Mouse (Mus musculus): ENCODE results near the gene Arvcf. TPM values are rescaled to one million over a fixed set of nuclear protein-coding genes. Genes with fewer than 3 reads are reported as not detected.
A peak's percentile ranks its signal among the peaks of the same experiment; 100 is the strongest.

Arvcf gene
- polyA plus RNA-seq, 1 experiment from 2014 or later: 18.4 TPM

DNA sequence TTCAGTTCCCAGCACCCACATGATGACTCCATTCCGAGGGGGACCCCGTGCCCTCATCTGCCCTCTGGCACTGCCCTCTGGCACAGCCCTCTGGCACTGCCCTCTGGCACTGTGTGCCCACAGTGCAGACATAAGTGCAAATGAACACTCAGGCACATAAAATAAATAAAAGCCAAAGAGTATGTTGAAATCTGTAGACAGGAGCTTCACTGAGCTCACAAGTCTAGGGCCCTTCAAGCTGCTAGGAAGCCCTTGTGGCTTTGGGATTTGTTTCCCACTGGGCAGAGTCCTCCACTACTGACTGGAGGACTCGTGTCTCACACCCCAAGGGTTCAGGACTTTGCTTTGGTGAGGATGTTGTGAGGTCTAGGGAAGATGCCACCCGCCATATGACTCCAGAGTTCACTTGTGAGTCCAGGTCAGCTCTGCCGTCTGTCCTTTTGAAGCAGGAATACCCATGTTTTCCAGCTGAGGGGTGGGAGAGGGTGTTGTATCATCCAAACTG, 80.1 kb downstream of the Arvcf start:
- H3K27ac ChIP-seq (ENCODE audit: low read length): no peak overlapping the region
- no peak overlapping the region for H3K4me3 ChIP-seq (ENCODE audit: low read length)
- H3K9ac ChIP-seq (ENCODE audit: low read depth, low read length): no peak overlapping the region
- no peak overlapping the region for H3K4me2 ChIP-seq (ENCODE audit: low read depth, low read length)
- WGBS: 88% methylated on average over 5 of the region's 5 CpGs
- H3K4me1 ChIP-seq (ENCODE audit: control insufficient read depth, insufficient read depth, low read length): peaks cover 30% of the 10 kb centered on the region; the same call in 1 of the 2 replicates
- no peaks in the 10 kb centered on the region for H3K27me3 ChIP-seq (replicated peaks; ENCODE audit: control insufficient read depth, insufficient read depth, low read length)
- H3K9me3 ChIP-seq (ENCODE audit: control insufficient read depth, low read length): no peaks in the 10 kb centered on the region
- ATAC-seq: no peak
- no peaks in the 10 kb centered on the region for H3K36me3 ChIP-seq (ENCODE audit: control insufficient read depth, insufficient read depth, low read length)

DNA sequence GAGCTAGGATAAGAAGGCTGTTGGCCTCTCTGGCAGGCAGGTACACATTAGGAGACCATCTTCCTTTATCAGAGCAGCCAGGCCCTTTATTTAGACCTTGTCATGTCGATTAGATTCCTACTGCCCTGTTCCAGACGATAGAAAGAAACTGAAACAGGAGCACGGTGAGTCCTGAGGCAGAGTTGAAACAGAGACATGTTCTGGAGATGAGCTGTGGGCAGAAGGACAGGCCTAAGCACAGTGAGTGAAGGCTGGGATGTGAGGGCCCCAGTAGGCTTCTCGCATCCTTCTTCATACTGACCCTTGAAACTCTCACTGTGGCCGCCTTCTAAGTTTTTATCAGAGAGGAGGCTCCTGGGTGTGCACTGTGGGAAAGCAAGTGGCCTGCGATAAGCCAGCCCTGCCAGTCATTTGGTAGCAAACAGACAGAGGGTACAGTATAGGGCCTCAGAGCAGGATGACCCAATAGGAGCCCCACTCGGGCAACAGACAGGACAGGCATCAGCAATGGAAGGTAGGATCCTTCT, 80.6 kb downstream of the Arvcf start:
- 81% methylated on average over 7 of the region's 7 CpGs for WGBS
- H3K4me1 ChIP-seq (ENCODE audit: control insufficient read depth, insufficient read depth, low read length): peaks cover 26% of the 10 kb centered on the region; the same call in 1 of the 2 replicates
- no peaks in the 10 kb centered on the region for H3K27me3 ChIP-seq (replicated peaks; ENCODE audit: control insufficient read depth, insufficient read depth, low read length)
- no peak overlapping the region for H3K9ac ChIP-seq (ENCODE audit: low read depth, low read length)
- H3K36me3 ChIP-seq (ENCODE audit: control insufficient read depth, insufficient read depth, low read length): no peaks in the 10 kb centered on the region
- peak; percentile 61 for ATAC-seq
- H3K27ac ChIP-seq (ENCODE audit: low read length): no peak overlapping the region
- H3K9me3 ChIP-seq (ENCODE audit: control insufficient read depth, low read length): no peaks in the 10 kb centered on the region
- H3K4me2 ChIP-seq (ENCODE audit: low read depth, low read length): no peak overlapping the region
- no peak overlapping the region for H3K4me3 ChIP-seq (ENCODE audit: low read length)

DNA sequence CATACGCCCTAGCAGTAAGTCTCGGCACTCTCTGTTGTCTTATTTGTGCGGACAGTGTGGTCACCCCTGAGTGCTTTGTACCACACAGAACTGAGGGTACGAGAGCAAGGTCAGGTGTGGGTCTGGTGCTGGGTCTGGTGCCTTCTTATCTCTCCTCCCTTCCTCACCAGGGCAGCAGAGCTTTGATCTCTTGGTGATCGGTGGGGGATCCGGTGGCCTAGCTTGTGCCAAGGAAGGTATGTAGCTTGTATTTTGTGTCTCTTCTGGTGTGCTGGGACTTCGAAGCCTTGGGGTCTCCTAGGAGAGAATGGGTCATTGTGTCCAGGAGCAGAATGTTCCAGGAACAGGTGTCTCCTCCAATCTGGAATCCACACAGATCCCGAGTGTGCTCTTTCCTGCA, 81.7 kb downstream of the Arvcf start:
- no peaks in the 10 kb centered on the region for H3K27me3 ChIP-seq (replicated peaks; ENCODE audit: control insufficient read depth, insufficient read depth, low read length)
- no peak overlapping the region for H3K9ac ChIP-seq (ENCODE audit: low read depth, low read length)
- no peaks in the 10 kb centered on the region for H3K9me3 ChIP-seq (ENCODE audit: control insufficient read depth, low read length)
- no peak overlapping the region for H3K4me2 ChIP-seq (ENCODE audit: low read depth, low read length)
- no peak for ATAC-seq
- H3K36me3 ChIP-seq (ENCODE audit: control insufficient read depth, insufficient read depth, low read length): no peaks in the 10 kb centered on the region
- 90% methylated on average over 8 of the region's 8 CpGs for WGBS
- H3K4me3 ChIP-seq (ENCODE audit: low read length): no peak overlapping the region
- peaks cover 16% of the 10 kb centered on the region; the same call in 1 of the 2 replicates for H3K4me1 ChIP-seq (ENCODE audit: control insufficient read depth, insufficient read depth, low read length)
- H3K27ac ChIP-seq (ENCODE audit: low read length): no peak overlapping the region

DNA sequence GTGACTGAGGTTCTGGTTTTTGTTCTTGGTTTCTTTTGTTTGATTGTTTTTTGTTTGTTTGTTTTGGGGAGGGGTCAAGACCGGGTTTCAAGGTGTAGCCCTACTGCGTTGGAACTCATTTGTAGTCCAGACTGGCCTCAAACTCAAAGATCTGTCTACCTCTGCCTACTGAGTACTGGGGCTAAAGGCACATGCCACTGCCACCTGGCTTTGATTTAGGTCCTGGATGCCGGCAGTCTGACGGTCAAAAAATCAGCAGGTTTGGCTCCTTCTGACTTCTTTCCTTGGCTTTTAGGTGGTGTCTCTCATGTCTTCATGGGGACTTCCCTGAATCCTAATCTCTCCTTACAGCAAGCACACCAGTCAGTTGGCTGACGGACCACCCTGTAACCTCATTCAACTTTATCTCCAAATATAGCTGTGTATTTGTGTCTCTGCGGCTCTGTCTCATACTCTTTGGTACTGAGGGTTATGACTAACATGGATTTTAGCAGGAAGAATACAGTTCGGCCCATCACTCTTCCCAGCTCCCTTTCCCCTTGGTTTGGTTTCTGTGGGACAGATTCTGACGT, 82.7 kb downstream of the Arvcf start:
- Histone ChIP-seq H3K9ac (ENCODE audit: low read depth, low read length) (no peak overlapping the region), H3K4me1 (ENCODE audit: control insufficient read depth, insufficient read depth, low read length) (peaks cover 10% of the 10 kb centered on the region; the same call in 1 of the 2 replicates)

DNA sequence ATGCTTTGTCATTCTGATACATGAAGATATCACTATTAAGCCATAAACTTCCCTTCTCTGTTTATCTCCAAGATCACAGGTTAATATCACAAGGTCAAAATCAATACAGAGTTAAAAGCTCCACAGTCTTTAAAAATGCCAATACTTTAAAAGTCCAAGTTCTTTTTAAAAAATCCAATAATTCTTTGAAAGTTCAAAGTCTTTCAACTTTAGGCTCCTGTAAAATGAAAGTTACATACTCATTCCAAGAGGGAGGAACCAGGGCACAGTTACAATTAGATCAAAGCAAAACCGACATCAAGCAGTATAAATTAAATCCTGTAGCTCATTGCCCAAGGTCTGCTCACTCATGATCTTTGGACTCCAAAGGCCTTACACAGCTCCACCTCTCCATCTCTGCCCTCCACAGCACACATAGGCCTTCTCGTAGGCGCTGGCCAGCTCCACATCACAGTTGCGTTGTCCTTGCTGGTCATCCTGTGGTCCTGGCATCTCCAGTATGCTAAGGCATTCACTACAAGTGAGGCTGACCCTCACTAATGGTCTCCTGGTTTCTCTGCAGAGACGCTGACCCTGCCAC, 85.4 kb downstream of the Arvcf start:
- Histone ChIP-seq H3K9me3 (ENCODE audit: control insufficient read depth, low read length) (no peaks in the 10 kb centered on the region), H3K27me3 (replicated peaks; ENCODE audit: control insufficient read depth, insufficient read depth, low read length) (no peaks in the 10 kb centered on the region), H3K4me3 (ENCODE audit: low read length) (no peak overlapping the region), H3K27ac (ENCODE audit: low read length) (no peak overlapping the region), H3K4me2 (ENCODE audit: low read depth, low read length) (no peak overlapping the region), H3K4me1 (ENCODE audit: control insufficient read depth, insufficient read depth, low read length) (peaks cover 3% of the 10 kb centered on the region; the same call in 1 of the 2 replicates), H3K36me3 (ENCODE audit: control insufficient read depth, insufficient read depth, low read length) (peaks cover 4% of the 10 kb centered on the region; the same call in 1 of the 2 replicates), H3K9ac (ENCODE audit: low read depth, low read length) (no peak overlapping the region)
- peak; percentile 49 for ATAC-seq
- WGBS: 76% methylated on average over 5 of the region's 5 CpGs

More for the DNA sequence above, 82.7 kb downstream of the Arvcf start:
- Histone ChIP-seq H3K27me3 (replicated peaks; ENCODE audit: control insufficient read depth, insufficient read depth, low read length) (no peaks in the 10 kb centered on the region), H3K4me2 (ENCODE audit: low read depth, low read length) (no peak overlapping the region), H3K36me3 (ENCODE audit: control insufficient read depth, insufficient read depth, low read length) (no peaks in the 10 kb centered on the region), H3K4me3 (ENCODE audit: low read length) (no peak overlapping the region), H3K27ac (ENCODE audit: low read length) (no peak overlapping the region), H3K9me3 (ENCODE audit: control insufficient read depth, low read length) (no peaks in the 10 kb centered on the region)
- ATAC-seq: no peak
- WGBS: 73% methylated on average over 8 of the region's 8 CpGs

DNA sequence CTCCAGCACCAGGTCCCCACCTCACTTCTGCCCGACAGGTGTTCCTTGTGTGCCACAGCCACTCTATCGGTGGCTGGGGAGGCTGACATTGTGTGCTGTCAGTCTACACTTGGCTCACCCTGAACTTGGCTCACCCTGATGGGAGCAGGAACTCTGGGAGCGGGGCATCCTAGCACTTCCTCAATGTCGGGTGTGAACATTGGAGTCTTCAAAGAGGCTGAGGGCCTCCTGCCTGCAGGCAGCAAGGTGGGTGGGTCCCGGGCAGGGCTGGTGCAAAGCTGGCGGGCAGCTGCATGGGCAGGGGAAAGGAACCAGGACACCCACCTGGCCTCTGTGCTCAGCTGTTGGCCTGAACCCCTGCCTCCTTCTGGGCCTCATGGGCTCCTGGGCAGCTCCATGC, 88.1 kb downstream of the Arvcf start:
- peak; percentile 70 for ATAC-seq
- Histone ChIP-seq H3K9me3 (ENCODE audit: control insufficient read depth, low read length) (no peaks in the 10 kb centered on the region), H3K27ac (ENCODE audit: low read length) (no peak overlapping the region), H3K4me3 (ENCODE audit: low read length) (no peak overlapping the region), H3K4me1 (ENCODE audit: control insufficient read depth, insufficient read depth, low read length) (no peaks in the 10 kb centered on the region), H3K4me2 (ENCODE audit: low read depth, low read length) (no peak overlapping the region), H3K9ac (ENCODE audit: low read depth, low read length) (no peak overlapping the region), H3K27me3 (replicated peaks; ENCODE audit: control insufficient read depth, insufficient read depth, low read length) (no peaks in the 10 kb centered on the region), H3K36me3 (ENCODE audit: control insufficient read depth, insufficient read depth, low read length) (peaks cover 4% of the 10 kb centered on the region; the same call in 1 of the 2 replicates)
- 77% methylated on average over 6 of the region's 6 CpGs for WGBS

DNA sequence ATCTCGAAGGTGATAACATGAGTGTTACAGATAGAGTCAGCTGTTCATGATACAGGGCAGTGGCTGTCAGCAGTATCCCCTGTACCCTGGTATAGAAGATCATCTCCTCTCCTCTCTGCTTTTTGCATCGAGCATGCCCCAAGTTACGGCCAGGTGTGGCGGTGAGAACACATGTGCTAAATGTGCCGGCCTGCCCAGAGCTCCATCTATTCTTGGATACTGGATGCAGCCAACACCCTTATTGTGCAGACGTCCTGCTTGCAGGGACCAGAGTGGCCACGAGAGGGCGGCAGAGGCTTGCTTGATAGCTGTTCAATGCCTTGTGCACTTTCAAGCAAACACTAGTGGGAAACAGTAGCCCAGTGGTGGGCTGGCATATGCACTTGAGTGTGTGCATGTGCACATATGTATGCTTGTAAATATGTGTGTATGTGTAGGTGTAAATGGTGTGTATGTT, 95.4 kb downstream of the Arvcf start:
- peak; percentile 79 for ATAC-seq
- Histone ChIP-seq H3K4me3 (ENCODE audit: low read length) (no peak overlapping the region), H3K4me2 (ENCODE audit: low read depth, low read length) (no peak overlapping the region), H3K27me3 (replicated peaks; ENCODE audit: control insufficient read depth, insufficient read depth, low read length) (no peaks in the 10 kb centered on the region), H3K4me1 (ENCODE audit: control insufficient read depth, insufficient read depth, low read length) (peaks cover 4% of the 10 kb centered on the region), H3K27ac (ENCODE audit: low read length) (no peak overlapping the region), H3K9ac (ENCODE audit: low read depth, low read length) (no peak overlapping the region), H3K9me3 (ENCODE audit: control insufficient read depth, low read length) (no peaks in the 10 kb centered on the region), H3K36me3 (ENCODE audit: control insufficient read depth, insufficient read depth, low read length) (no peaks in the 10 kb centered on the region)
- WGBS: 23% methylated on average over 8 of the region's 8 CpGs

DNA sequence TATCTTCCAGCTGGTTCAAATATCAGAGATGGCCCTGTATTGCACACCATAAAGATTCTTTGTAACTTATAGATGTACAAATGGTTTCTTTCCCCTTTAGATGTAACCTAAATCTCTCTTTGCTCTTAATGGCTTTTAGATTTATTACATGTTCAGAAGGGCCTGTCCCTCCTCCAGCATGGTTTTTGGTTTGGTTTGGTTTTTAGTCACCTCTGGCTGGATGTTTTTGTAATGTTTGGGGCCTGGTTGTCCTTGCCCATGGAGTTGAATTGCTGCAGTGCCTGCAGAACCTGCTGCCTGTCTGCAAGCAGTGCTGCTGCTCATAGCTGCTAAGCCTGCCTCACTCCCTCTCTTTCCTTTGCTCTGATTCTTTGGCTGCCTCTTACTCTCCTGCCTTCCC, 99.3 kb downstream of the Arvcf start:
- Histone ChIP-seq H3K9me3 (ENCODE audit: control insufficient read depth, low read length) (no peaks in the 10 kb centered on the region), H3K4me3 (ENCODE audit: low read length) (no peak overlapping the region), H3K9ac (ENCODE audit: low read depth, low read length) (no peak overlapping the region), H3K36me3 (ENCODE audit: control insufficient read depth, insufficient read depth, low read length) (no peaks in the 10 kb centered on the region), H3K27ac (ENCODE audit: low read length) (no peak overlapping the region), H3K4me2 (ENCODE audit: low read depth, low read length) (no peak overlapping the region), H3K27me3 (replicated peaks; ENCODE audit: control insufficient read depth, insufficient read depth, low read length) (no peaks in the 10 kb centered on the region), H3K4me1 (ENCODE audit: control insufficient read depth, insufficient read depth, low read length) (peaks cover 7% of the 10 kb centered on the region)
- no peak for ATAC-seq

DNA sequence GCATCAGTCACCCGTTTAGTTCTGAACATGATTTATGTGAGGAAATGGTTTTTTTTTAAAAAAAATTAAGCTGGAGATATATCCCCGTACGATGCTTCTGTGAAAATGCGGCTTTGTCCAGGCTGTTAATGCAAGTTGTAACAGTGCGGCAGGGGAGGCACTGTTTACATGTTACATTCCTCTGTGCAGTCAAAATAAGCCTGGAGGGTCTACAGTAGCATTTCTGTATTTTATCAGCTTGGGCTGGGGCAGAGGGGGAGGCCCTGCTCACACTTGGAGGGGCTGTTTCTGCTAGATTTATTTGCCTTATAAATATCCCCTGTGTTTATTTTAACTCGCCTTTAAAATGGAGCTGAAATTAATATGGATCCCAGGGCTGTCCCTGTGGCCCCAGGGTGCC, 100.1 kb downstream of the Arvcf start:
- Histone ChIP-seq H3K4me2 (ENCODE audit: low read depth, low read length) (no peak overlapping the region), H3K27ac (ENCODE audit: low read length) (no peak overlapping the region), H3K9ac (ENCODE audit: low read depth, low read length) (no peak overlapping the region), H3K4me1 (ENCODE audit: control insufficient read depth, insufficient read depth, low read length) (peaks cover 7% of the 10 kb centered on the region), H3K9me3 (ENCODE audit: control insufficient read depth, low read length) (no peaks in the 10 kb centered on the region), H3K36me3 (ENCODE audit: control insufficient read depth, insufficient read depth, low read length) (no peaks in the 10 kb centered on the region), H3K4me3 (ENCODE audit: low read length) (no peak overlapping the region), H3K27me3 (replicated peaks; ENCODE audit: control insufficient read depth, insufficient read depth, low read length) (no peaks in the 10 kb centered on the region)
- ATAC-seq: no peak
- WGBS: 43% methylated on average over 6 of the region's 6 CpGs
